Mouse (Mus musculus): ENCODE results near the gene Ndufs4. TPM values are rescaled to one million over a fixed set of nuclear protein-coding genes. Genes with fewer than 3 reads are reported as not detected.
"Not testable (repeated sequence)": the region's sequence is repeated elsewhere in the genome, so short reads cannot be mapped to it uniquely, and the experiment has no call there.

The Ndufs4 gene
- total and polyA plus RNA-seq, 2 experiments from 2014 or later: 36.4 to 414 TPM

DNA sequence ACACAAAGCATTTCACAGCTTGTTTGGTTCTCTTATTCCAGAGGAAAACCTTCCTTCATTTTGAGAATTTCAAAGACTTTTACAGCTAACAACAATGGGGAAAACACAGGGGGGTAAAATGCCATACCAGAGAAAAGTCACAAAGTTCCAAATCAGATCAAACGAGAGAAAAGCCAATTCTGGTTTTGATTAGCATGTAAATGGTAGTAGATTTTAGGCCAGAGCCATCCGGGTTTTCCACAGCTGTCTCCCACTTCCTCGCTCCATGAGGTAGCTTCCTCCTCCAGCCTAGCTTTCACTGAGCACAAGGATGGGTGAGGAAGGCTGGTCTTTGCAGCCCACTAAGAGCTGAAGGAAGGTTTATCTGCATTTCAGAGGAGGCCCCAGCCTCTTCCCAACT lies 90.3 kb downstream of the Ndufs4 start:
- H3K4me1 ChIP-seq (ENCODE audit: insufficient read depth, low read length): no peaks in the 10 kb centered on the region
- H3K27ac ChIP-seq (ENCODE audit: low read depth, low read length): no peak overlapping the region
- no peak for DNase-seq (ENCODE audit: low spot score)
- no peaks in the 10 kb centered on the region for H3K27me3 ChIP-seq (ENCODE audit: insufficient read depth, low read length)
- 0 out of 2 replicates have a peak, but pooled peaks cover 4% of the 10 kb centered on the region for H3K36me3 ChIP-seq (ENCODE audit: insufficient read depth, low read length)
- H3K9me3 ChIP-seq (ENCODE audit: low read length): no peaks in the 10 kb centered on the region
- no peak for ATAC-seq (ENCODE audit: low FRiP score)
- no peak overlapping the region for H3K9ac ChIP-seq (replicated peaks; ENCODE audit: low read length, poor library complexity, severe bottlenecking)
- no peak for TF ChIP-seq CTCF (IDR thresholded peaks at IDR 0.05)
- H3K4me2 ChIP-seq (ENCODE audit: low read depth, low read length, poor library complexity, severe bottlenecking): no peak overlapping the region
- H3K4me3 ChIP-seq (ENCODE audit: low read depth, low read length): no peak overlapping the region
- WGBS: 43% methylated on average over 3 of the region's 3 CpGs

DNA sequence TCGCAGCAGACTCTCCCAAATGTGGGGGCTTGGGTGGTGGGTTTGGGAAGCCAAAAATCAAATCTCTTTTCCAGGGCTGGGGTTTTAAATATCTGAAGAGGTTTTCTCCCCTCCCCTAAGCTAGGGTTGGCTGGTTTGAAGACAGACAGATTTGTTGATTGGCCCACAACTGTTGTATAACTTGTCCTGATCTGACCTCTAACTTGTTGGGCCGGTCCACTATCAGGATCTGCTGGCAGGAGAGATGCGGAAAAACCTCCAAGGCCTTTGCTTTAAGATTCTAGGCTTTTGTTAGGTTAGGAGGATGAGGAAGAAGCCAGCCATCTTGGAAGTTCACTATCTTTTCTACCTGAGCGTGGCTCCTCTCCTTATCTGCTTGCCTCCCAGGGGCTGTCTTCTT lies 91.5 kb downstream of the Ndufs4 start:
- no peak for TF ChIP-seq CTCF (IDR thresholded peaks at IDR 0.05)
- Histone ChIP-seq H3K36me3 (ENCODE audit: insufficient read depth, low read length) (0 out of 2 replicates have a peak, but pooled peaks cover 4% of the 10 kb centered on the region), H3K4me1 (ENCODE audit: insufficient read depth, low read length) (no peaks in the 10 kb centered on the region), H3K9me3 (ENCODE audit: low read length) (no peaks in the 10 kb centered on the region), H3K27me3 (ENCODE audit: insufficient read depth, low read length) (no peaks in the 10 kb centered on the region), H3K4me3 (ENCODE audit: low read depth, low read length) (no peak overlapping the region), H3K27ac (ENCODE audit: low read depth, low read length) (no peak overlapping the region), H3K9ac (replicated peaks; ENCODE audit: low read length, poor library complexity, severe bottlenecking) (no peak overlapping the region), H3K4me2 (ENCODE audit: low read depth, low read length, poor library complexity, severe bottlenecking) (no peak overlapping the region)
- WGBS: 93% methylated on average over 4 of the region's 4 CpGs
- DNase-seq (ENCODE audit: low spot score): no peak
- ATAC-seq (ENCODE audit: low FRiP score): no peak

DNA sequence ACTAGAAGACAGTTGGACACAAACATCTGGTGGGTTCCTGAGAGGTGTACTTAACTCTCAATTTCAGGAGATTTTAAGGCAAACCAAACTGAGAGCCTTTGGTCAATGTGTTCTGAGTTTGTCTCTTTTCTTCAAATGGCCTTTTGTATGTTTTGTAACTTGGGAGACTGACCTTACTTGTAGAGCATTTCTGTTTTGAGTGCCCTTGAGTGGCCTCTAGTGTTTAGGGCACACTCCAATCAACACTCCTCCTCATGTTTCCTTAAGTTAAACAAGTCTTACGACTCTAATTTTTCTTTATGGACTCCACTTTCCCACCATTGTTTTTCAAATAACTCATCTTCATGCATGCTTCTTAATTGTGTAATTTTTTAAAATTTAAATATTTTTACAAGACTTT lies 98.6 kb downstream of the Ndufs4 start:
- WGBS: 94% methylated on average over 1 of the region's 1 CpGs
- H3K9ac ChIP-seq (replicated peaks; ENCODE audit: low read length, poor library complexity, severe bottlenecking): no peak overlapping the region
- ATAC-seq (ENCODE audit: low FRiP score): no peak
- H3K4me3 ChIP-seq (ENCODE audit: low read depth, low read length): no peak overlapping the region
- no peaks in the 10 kb centered on the region for H3K27me3 ChIP-seq (ENCODE audit: insufficient read depth, low read length)
- no peaks in the 10 kb centered on the region for H3K9me3 ChIP-seq (ENCODE audit: low read length)
- TF ChIP-seq CTCF (IDR thresholded peaks at IDR 0.05): no peak
- no peak overlapping the region for H3K4me2 ChIP-seq (ENCODE audit: low read depth, low read length, poor library complexity, severe bottlenecking)
- no peaks in the 10 kb centered on the region for H3K4me1 ChIP-seq (ENCODE audit: insufficient read depth, low read length)
- no peak overlapping the region for H3K27ac ChIP-seq (ENCODE audit: low read depth, low read length)
- peaks cover 4% of the 10 kb centered on the region for H3K36me3 ChIP-seq (ENCODE audit: insufficient read depth, low read length)
- no peak for DNase-seq (ENCODE audit: low spot score)

DNA sequence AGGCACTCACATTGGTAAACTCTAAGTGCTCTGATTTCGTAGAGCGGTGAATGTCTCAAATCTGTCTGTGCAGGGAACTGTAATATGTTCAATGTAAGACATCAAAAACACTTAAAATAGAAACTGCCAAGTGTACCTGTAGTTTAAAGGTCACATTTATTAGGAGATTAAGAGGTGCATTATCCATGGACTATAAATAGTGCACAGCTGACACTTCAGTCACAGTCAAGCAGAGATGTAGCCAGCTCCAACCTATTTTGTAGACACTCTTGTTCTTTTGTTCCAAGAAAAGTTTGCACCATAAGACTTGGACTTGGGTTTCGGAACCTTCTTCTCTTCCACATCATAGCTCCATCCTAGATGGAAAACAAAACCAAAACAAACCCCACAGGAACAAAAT lies 99.5 kb downstream of the Ndufs4 start:
- no peak for TF ChIP-seq CTCF (IDR thresholded peaks at IDR 0.05)
- H3K9ac ChIP-seq (replicated peaks; ENCODE audit: low read length, poor library complexity, severe bottlenecking): no peak overlapping the region

DNA sequence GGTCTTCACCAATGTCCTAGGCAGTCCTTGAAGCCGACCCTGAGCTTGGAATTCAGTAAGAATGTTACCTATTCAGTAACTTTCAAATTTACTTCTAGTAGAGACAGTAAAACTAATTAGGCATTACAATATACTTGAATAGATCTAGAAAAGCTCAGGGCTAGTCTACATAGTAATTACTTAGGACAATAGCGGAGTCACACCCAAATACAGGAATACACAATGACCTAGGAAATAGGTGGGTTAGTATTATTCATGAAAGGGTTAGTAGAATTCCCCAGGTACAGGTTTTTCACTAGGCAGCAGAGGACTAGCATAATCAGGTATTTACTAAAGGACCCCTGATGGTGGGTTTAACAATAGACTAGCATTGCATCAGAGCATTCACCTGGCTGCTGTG lies 109.4 kb downstream of the Ndufs4 start:
- H3K4me3 ChIP-seq (ENCODE audit: low read depth, low read length); DNase-seq (ENCODE audit: low spot score); H3K4me2 ChIP-seq (ENCODE audit: low read depth, low read length, poor library complexity, severe bottlenecking); ATAC-seq (ENCODE audit: low FRiP score); H3K4me1 ChIP-seq (ENCODE audit: insufficient read depth, low read length); H3K27me3 ChIP-seq (ENCODE audit: insufficient read depth, low read length); H3K9ac ChIP-seq (replicated peaks; ENCODE audit: low read length, poor library complexity, severe bottlenecking); H3K27ac ChIP-seq (ENCODE audit: low read depth, low read length); H3K36me3 ChIP-seq (ENCODE audit: insufficient read depth, low read length); H3K9me3 ChIP-seq (ENCODE audit: low read length): not testable (repeated sequence)
- 92% methylated on average over 2 of the region's 2 CpGs for WGBS

More for the DNA sequence above, 99.5 kb downstream of the Ndufs4 start:
- H3K27ac ChIP-seq (ENCODE audit: low read depth, low read length): no peak overlapping the region
- no peaks in the 10 kb centered on the region for H3K9me3 ChIP-seq (ENCODE audit: low read length)
- no peaks in the 10 kb centered on the region for H3K27me3 ChIP-seq (ENCODE audit: insufficient read depth, low read length)
- H3K4me3 ChIP-seq (ENCODE audit: low read depth, low read length): no peak overlapping the region
- WGBS: 98% methylated on average over 3 of the region's 3 CpGs
- H3K4me2 ChIP-seq (ENCODE audit: low read depth, low read length, poor library complexity, severe bottlenecking): no peak overlapping the region
- ATAC-seq (ENCODE audit: low FRiP score) (no peak), DNase-seq (ENCODE audit: low spot score) (no peak)
- no peaks in the 10 kb centered on the region for H3K4me1 ChIP-seq (ENCODE audit: insufficient read depth, low read length)
- H3K36me3 ChIP-seq (ENCODE audit: insufficient read depth, low read length): peaks cover 4% of the 10 kb centered on the region

DNA sequence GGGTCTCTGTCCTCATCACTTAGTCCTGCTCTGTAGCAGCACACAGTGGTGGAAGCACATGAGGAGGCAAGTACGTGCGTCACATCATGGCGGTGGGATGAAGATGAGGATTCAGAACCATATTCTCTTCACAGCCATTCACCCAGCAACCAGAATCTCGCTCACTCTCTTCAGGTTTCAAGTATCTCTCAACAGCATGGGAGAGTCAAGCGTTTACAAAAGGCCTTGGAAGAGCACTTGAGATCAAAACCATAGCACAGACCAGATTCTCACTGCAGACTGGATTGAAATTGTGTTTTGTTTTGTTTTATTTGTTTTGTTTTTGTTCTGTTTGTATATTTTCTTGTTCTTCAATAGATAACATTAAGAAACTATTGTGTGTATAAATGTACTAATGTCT lies 110.8 kb downstream of the Ndufs4 start:
- no peak for ATAC-seq (ENCODE audit: low FRiP score)
- Histone ChIP-seq H3K4me2 (ENCODE audit: low read depth, low read length, poor library complexity, severe bottlenecking) (no peak overlapping the region), H3K4me3 (ENCODE audit: low read depth, low read length) (no peak overlapping the region), H3K9ac (replicated peaks; ENCODE audit: low read length, poor library complexity, severe bottlenecking) (no peak overlapping the region), H3K9me3 (ENCODE audit: low read length) (no peaks in the 10 kb centered on the region), H3K27ac (ENCODE audit: low read depth, low read length) (no peak overlapping the region), H3K27me3 (ENCODE audit: insufficient read depth, low read length) (no peaks in the 10 kb centered on the region), H3K4me1 (ENCODE audit: insufficient read depth, low read length) (no peaks in the 10 kb centered on the region), H3K36me3 (ENCODE audit: insufficient read depth, low read length) (no peaks in the 10 kb centered on the region)
- TF ChIP-seq CTCF (IDR thresholded peaks at IDR 0.05): no peak
- WGBS: 98% methylated on average over 5 of the region's 5 CpGs
- DNase-seq (ENCODE audit: low spot score): no peak
